Mouse (Mus musculus) bone marrow, adult 2 months (tissue): Measurements from ENCODE around the gene Lca5l.

ENCODE experiments used
- CTCF ChIP-seq: fragments of 200-500 bp; IDR thresholded peaks from 2 replicates; pipeline ENCODE4 v1.5.1; 2011; ENCODE audit warnings: low read length, control low read depth; ENCODE audit not compliant: control insufficient read depth, insufficient read depth
- POLR2A ChIP-seq: fragments of 200-500 bp; IDR thresholded peaks from 2 replicates; pipeline ENCODE4 v1.6.1; 2011; ENCODE audit warnings: low read depth, mild to moderate bottlenecking, control low read depth, low read length, borderline replicate concordance; ENCODE audit not compliant: control insufficient read depth

GRCm38 (mm10) chr16:96233996-96234395, 41.9 kb upstream of the Lca5l start:
- TF ChIP-seq CTCF (no peak), POLR2A (no peak)
